Mouse (Mus musculus) c-Kit-positive CD71-positive TER-119-negative erythroid progenitor cells, embryonic 14.5 days (primary cell): ENCODE data around the gene Fhit.

ENCODE experiments used
- DNase-seq: peaks from one replicate; pipeline ENCODE4 v3.0.0-alpha.2; 2013; ENCODE audit warnings: low read depth

The Fhit gene

DNA sequence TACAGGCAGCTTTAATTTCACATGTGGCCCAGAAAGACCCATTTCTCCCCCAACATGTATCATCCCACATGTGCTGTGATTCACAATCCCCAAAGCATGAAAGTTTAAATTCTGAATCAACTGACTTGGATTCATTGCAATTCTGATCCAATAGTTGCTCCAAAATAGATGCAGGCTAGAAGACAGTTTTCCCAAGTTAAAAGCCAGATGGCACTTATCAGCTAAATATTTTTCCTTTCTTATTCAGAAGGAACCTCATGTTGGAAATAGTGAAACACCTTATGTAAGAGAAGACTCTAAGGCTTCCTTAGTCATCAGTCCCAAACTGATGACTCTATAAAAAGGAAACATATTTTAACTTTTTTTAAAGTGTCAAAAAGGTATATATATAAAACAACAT lies 815.9 kb downstream of the Fhit start:
- no peak for DNase-seq

GRCm38 (mm10) chr14:10344064-10344463 lies 817.8 kb downstream of the Fhit start:
- DNase-seq = no peak

- DNase-seq = no peak
These were observed 845.1 kb downstream of the Fhit start for GRCm38 (mm10) chr14:10316764-10317163.

GRCm38 (mm10) chr14:10312190-10312589 lies 849.6 kb downstream of the Fhit start:
- no peak for DNase-seq

- DNase-seq = no peak
These were observed 856.5 kb downstream of the Fhit start for GRCm38 (mm10) chr14:10305286-10305685.

- DNase-seq = no peak
These were observed 860.3 kb downstream of the Fhit start for GRCm38 (mm10) chr14:10301497-10301896.

GRCm38 (mm10) chr14:10300914-10301313 lies 860.9 kb downstream of the Fhit start:
- no peak for DNase-seq

GRCm38 (mm10) chr14:10299030-10299429 lies 862.8 kb downstream of the Fhit start:
- no peak for DNase-seq

GRCm38 (mm10) chr14:10289043-10289442 lies 872.8 kb downstream of the Fhit start:
- no peak for DNase-seq

DNA sequence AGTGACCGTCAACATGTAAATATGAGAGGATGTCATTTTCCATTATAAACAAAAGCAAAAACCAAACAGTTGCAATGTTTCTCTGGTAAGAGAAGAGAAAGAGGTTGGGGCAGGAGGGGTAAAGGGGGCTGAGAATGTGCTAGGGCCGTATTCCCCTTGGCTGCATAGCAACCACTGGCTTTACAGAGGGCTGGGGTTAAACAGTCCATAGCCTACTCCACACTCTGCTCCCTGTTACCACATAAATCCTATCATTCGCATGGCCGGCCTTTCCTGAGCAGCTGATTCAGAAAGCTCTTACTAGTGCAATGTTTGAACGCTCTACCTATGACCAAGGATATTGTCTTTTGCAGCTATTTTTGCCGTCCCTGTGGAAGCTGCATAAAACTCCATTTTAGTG lies 875.8 kb downstream of the Fhit start:
- no peak for DNase-seq

DNA sequence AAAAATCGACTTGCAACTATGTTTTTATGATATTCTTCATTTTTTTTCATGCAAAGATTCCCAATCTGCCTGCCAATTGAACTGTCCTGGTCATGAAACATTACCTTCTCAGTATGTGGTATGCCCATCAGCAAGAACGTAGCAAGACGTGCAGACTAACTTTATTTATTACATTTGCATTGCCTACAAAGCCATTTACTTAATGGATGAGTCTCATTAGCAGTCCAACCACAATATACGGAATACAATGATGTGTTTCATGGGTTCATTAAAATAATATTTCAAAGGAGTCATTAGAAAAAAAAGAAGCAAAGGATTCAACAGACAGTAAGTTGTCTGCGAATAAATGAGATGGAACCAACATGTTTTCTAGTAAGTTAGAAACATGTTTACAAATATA lies 933.1 kb downstream of the Fhit start:
- DNase-seq = no peak

- no peak for DNase-seq
These were observed 940.0 kb downstream of the Fhit start for GRCm38 (mm10) chr14:10221847-10222246.

DNA sequence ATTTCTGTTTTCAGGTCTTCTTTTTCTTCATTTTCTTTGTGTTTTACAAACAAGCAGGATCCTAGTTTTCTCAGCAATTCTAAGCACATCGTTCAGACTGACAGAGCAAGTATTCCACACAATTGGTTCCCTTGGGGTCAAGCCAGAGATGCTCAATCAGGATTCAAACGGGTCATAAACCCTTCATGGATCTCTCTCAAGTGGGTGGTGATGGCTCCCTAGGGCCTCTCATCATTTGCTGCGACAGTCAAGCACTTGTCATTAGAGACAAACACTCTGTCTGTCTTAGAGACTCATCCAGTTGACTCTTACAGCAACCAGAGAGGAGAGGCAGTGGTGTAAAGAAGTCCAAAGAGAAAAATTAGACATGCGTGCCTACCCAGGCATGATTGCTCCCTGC lies 948.6 kb downstream of the Fhit start:
- DNase-seq = no peak

- no peak for DNase-seq
These were observed 950.7 kb downstream of the Fhit start for GRCm38 (mm10) chr14:10211184-10211583.

DNA sequence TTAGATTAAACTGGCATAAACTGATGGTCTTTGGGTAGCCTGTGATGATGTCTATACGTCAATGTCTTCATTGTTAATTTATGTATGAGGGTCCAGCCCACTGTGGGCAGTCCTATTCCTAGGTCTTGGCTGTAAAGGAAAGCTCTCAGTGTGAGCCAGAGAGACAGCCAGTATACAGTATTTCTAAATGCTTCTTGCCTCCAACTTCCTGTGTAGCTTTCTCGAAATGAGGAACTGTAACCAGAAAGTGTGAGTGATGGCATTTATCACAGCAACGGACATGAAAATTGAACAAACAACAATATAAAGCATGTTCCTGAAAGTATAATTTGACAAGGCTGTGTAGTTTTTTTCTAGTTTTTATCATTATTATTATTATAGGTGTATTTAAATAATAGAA lies 952.8 kb downstream of the Fhit start:
- DNase-seq = no peak

- no peak for DNase-seq
These were observed 956.1 kb downstream of the Fhit start for GRCm38 (mm10) chr14:10205699-10206098.

DNA sequence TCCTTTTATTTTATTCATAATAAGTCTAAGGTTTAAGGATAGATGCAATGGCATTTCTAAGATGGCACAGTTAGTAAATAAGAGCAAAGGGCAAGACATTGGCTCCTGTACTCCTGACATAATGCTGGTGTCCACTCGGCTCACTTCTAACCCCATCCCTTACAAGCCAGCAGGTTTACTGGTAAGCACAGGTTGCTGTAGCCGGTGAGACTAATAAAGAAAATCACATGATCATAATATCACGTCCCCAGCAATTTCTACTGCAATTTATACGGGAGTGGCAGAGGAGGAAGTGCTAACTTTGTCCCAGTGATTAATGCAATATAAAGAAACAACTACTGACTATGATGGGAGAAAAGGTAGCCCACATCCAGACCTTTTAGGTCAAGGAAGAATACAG lies 956.5 kb downstream of the Fhit start:
- no peak for DNase-seq

DNA sequence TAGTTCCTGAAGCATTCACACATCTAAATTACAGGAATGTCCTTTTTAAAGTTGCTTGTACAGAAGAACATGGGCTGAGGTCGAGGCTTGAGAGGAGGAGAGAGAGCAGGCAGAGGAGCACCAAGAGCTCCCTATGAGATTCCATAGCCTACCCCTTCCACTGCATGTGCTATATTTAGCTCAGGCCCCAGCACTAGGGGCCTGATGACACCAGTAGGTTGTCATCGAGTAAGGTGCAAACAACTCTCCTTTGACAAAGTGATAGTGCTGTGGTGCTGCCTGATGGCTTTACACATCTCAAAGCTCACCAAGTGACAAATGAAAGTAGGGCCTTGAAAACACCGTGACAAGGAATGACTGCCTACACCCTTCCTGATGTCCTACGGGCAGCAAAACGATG lies 967.7 kb downstream of the Fhit start:
- no peak for DNase-seq

GRCm38 (mm10) chr14:10171761-10172160 lies 990.1 kb downstream of the Fhit start:
- no peak for DNase-seq

DNA sequence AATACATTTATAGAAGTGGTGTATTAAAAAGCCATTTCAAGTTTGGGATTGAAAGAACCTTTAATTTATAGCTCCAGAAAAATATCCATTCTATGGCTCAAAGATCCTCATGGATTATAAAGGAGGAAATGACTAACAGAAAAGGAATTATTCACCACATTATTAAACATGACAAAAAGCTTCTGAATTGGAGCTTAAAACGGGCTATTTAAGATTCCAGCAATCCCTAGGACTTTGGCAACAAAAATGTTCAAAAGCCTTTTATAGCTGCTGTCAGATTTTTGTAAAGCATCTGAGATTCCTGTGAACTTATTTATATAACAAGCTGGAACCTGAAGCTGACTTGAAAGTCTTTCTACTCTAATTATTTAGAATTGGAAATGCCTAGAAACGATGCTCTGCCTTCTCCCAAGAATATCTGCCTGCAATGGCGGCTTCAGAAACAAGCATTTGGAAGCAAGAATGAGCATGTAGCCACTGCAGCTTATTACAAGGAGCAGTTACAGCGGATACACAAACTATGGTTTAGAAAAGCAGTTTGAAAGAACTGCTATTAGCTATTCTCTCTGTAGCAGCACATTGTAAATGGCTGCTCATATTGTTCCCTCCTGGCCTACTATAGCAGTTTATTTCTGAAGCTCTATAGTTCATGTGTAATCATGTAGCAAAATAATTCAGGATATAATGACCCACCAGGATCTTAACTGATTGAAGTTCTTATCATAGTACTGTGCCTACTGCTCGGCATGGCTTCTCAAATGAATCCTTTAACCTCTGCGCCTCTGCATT lies 995.0 kb downstream of the Fhit start:
- no peak for DNase-seq

DNA sequence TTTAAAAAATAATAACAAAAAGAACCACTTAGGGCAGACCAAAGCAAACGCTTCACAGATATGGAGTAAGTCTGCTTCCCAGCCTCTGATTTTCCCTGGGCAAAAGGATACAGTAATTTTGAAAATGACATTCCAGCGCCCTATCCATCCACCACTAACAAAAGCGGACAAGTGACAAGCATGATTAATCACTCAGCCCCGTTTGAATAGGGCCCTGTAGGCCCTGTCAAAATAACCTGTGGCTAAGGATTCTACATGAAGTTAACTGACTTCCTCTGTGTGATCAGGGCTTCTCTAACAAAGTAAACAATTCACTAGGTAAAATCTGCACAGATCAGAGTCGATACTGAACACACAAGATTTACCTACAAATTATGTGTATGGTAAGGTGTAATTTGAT lies 1012.0 kb downstream of the Fhit start:
- DNase-seq = no peak

DNA sequence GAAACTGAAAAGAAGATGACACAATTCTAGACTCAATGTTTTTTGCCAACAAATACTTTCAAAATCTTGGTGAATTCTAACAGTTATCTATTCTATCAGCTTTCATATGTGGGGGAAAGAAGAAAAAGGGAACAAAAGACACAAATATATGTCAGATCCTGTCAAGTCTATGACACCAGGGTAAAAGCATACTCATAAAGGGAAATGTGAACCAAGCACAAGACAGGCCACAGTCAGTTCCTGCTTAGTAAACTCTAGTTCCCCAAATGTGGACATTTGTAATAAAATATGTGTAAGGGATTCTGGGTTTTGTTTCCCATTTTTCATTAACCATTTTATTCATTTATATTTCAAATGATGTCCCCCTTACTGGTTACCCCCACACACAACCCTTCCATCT lies 1022.5 kb downstream of the Fhit start:
- DNase-seq = no peak

- no peak for DNase-seq
These were observed 1028.0 kb downstream of the Fhit start for GRCm38 (mm10) chr14:10133873-10134272.

GRCm38 (mm10) chr14:10129675-10130074 lies 1032.2 kb downstream of the Fhit start:
- no peak for DNase-seq
